Mouse (Mus musculus): Measurements from ENCODE around the gene Serpinb2. TPM values are rescaled to one million over a fixed set of nuclear protein-coding genes. Genes with fewer than 3 reads are reported as not detected.

Gene Serpinb2
- total and polyA plus RNA-seq, 3 experiments = not detected

DNA sequence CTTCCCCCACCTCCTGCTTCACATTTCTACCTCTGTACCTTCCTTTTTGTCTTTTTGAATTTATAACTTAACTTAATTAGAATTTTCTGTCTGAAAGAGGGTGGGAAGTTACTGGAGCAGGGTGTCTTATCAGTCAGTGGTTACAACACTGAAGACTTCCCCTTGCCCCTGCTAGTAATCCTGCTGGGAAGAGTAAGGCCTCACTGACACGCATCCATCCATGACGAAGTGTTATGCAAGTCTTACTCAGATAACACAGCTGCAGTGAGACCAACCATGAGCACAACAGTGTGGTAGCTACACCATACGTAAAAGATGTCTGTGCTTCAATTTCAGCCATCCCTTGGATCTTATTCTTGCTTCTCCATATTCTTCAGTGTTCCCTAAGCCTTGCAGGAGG, 7.9 kb upstream of the Serpinb2 start:
- no peaks in the 10 kb centered on the region for H3K79me2 ChIP-seq (ENCODE audit: control insufficient read depth, insufficient read depth, low read length, poor library complexity)
- peaks cover 0 to 3% of the 10 kb centered on the region in 2 experiments; a peak in 2 of 4 replicates for H3K27me3 ChIP-seq (ENCODE audit: control insufficient read depth in 1 of 2, insufficient read depth in 2 of 2, low read length in 2 of 2)
- H3K9ac ChIP-seq (ENCODE audit: control insufficient read depth, low read depth, low read length, poor library complexity, severe bottlenecking) = no peak overlapping the region
- no peaks in the 10 kb centered on the region for H3K9me3 ChIP-seq (replicated peaks; ENCODE audit: insufficient read depth, low read length)
- H3K27ac ChIP-seq (ENCODE audit: control insufficient read depth, low read depth, low read length) = no peak overlapping the region
- no peaks in the 10 kb centered on the region for H3K36me3 ChIP-seq (ENCODE audit: control insufficient read depth in 1 of 2, insufficient read depth in 2 of 2, low read length in 2 of 2)
- H3K4me1 ChIP-seq (ENCODE audit: control insufficient read depth in 1 of 2, insufficient read depth in 2 of 2, low read length in 2 of 2) = no peaks in the 10 kb centered on the region
- no peak overlapping the region for H3K4me3 ChIP-seq (ENCODE audit: control insufficient read depth in 1 of 2, insufficient read depth in 1 of 2, low read depth in 2 of 2, low read length in 2 of 2)
- peak; percentile 14 for DNase-seq (ENCODE audit: low read depth, low spot score)
- no peak for TF ChIP-seq ZNF384 (IDR thresholded peaks at IDR 0.05; ENCODE audit: low read depth, low read length)
- TF ChIP-seq MAFK (IDR thresholded peaks at IDR 0.05; ENCODE audit: borderline replicate concordance, low read depth, low read length) = no peak
- TF ChIP-seq ZMIZ1 (IDR thresholded peaks at IDR 0.05; ENCODE audit: low read depth, low read length) = no peak
- TF ChIP-seq MYC (IDR thresholded peaks at IDR 0.05; ENCODE audit: low read depth, low read length) = no peak
- TF ChIP-seq POLR2AphosphoS5 (IDR thresholded peaks at IDR 0.05; ENCODE audit: borderline replicate concordance, low read depth, low read length) = no peak
- no peak for TF ChIP-seq USF2 (IDR thresholded peaks at IDR 0.05; ENCODE audit: borderline replicate concordance in 1 of 2, insufficient read depth in 1 of 2, low read depth in 1 of 2, low read length in 2 of 2)
- no peak for TF ChIP-seq CTCF (IDR thresholded peaks at IDR 0.05 in 2 of 3, conservative IDR thresholded peaks at IDR 0.05 in 1 of 3; ENCODE audit: control insufficient read depth in 1 of 3, insufficient read depth in 1 of 3, low read depth in 2 of 3, low read length in 3 of 3, poor library complexity in 1 of 3, severe bottlenecking in 1 of 3)
- no peak for TF ChIP-seq NELFE (IDR thresholded peaks at IDR 0.05; ENCODE audit: low read depth, low read length)
- TF ChIP-seq USF1 (IDR thresholded peaks at IDR 0.05; ENCODE audit: low read depth, low read length) = no peak
- TF ChIP-seq ZC3H11A (IDR thresholded peaks at IDR 0.05; ENCODE audit: low read depth, low read length) = no peak
- TF ChIP-seq NRF1 (IDR thresholded peaks at IDR 0.05; ENCODE audit: insufficient read depth, low read depth, low read length, poor library complexity, severe bottlenecking) = no peak
- TF ChIP-seq TCF12 (IDR thresholded peaks at IDR 0.05; ENCODE audit: low read depth, low read length) = no peak
- TF ChIP-seq SIN3A (IDR thresholded peaks at IDR 0.05; ENCODE audit: low read length) = no peak
- no peak for TF ChIP-seq POLR2A (IDR thresholded peaks at IDR 0.05; ENCODE audit: control insufficient read depth in 1 of 2, insufficient read depth in 1 of 2, low read depth in 1 of 2, low read length in 2 of 2, poor library complexity in 1 of 2)
- no peak for TF ChIP-seq CHD2 (IDR thresholded peaks at IDR 0.05; ENCODE audit: low read length)
- TF ChIP-seq JUND (IDR thresholded peaks at IDR 0.05; ENCODE audit: low read depth, low read length) = no peak
- TF ChIP-seq HCFC1 (IDR thresholded peaks at IDR 0.05; ENCODE audit: low read depth, low read length) = no peak
- no peak for TF ChIP-seq ELF1 (IDR thresholded peaks at IDR 0.05; ENCODE audit: low read depth, low read length)
- TF ChIP-seq MAX (IDR thresholded peaks at IDR 0.05; ENCODE audit: low read length) = no peak
- TF ChIP-seq ETS1 (IDR thresholded peaks at IDR 0.05; ENCODE audit: low read depth, low read length) = no peak

- no peaks in the 10 kb centered on the region for H3K9me3 ChIP-seq (replicated peaks; ENCODE audit: insufficient read depth, low read length)
- no peak for TF ChIP-seq RCOR1 (IDR thresholded peaks at IDR 0.05; ENCODE audit: low read depth, low read length)
- no peak for TF ChIP-seq UBTF (IDR thresholded peaks at IDR 0.05; ENCODE audit: borderline replicate concordance, insufficient read depth, low read depth, low read length)
- no peak for TF ChIP-seq TCF12 (IDR thresholded peaks at IDR 0.05; ENCODE audit: low read depth, low read length)
- no peak for TF ChIP-seq SMC3 (IDR thresholded peaks at IDR 0.05; ENCODE audit: low read depth, low read length)
- no peak for TF ChIP-seq POLR2AphosphoS5 (IDR thresholded peaks at IDR 0.05; ENCODE audit: borderline replicate concordance, low read depth, low read length)
- TF ChIP-seq TBP (IDR thresholded peaks at IDR 0.05; ENCODE audit: low read depth, low read length) = no peak
- no peak for TF ChIP-seq USF2 (IDR thresholded peaks at IDR 0.05; ENCODE audit: borderline replicate concordance in 1 of 2, insufficient read depth in 1 of 2, low read depth in 1 of 2, low read length in 2 of 2)
- TF ChIP-seq E2F4 (IDR thresholded peaks at IDR 0.05; ENCODE audit: borderline replicate concordance, low read depth, low read length) = no peak
- TF ChIP-seq CHD2 (IDR thresholded peaks at IDR 0.05; ENCODE audit: low read length) = no peak
- no peak for TF ChIP-seq RAD21 (IDR thresholded peaks at IDR 0.05; ENCODE audit: low read depth, low read length)
- no peak for TF ChIP-seq SIN3A (IDR thresholded peaks at IDR 0.05; ENCODE audit: low read length)
- TF ChIP-seq MAZ (IDR thresholded peaks at IDR 0.05; ENCODE audit: low read depth, low read length) = no peak
- TF ChIP-seq ZNF384 (IDR thresholded peaks at IDR 0.05; ENCODE audit: low read depth, low read length) = no peak
- H3K4me1 ChIP-seq (ENCODE audit: control insufficient read depth in 1 of 2, insufficient read depth in 2 of 2, low read length in 2 of 2) = no peaks in the 10 kb centered on the region; a peak in 1 of 4 replicates
- H3K9ac ChIP-seq (ENCODE audit: control insufficient read depth, low read depth, low read length, poor library complexity, severe bottlenecking) = no peak overlapping the region
- no peak for DNase-seq (ENCODE audit: low read depth, low spot score)
- no peak overlapping the region for H3K4me3 ChIP-seq (ENCODE audit: control insufficient read depth in 1 of 2, insufficient read depth in 1 of 2, low read depth in 2 of 2, low read length in 2 of 2)
- no peaks in the 10 kb centered on the region; a peak in 1 of 4 replicates for H3K36me3 ChIP-seq (ENCODE audit: control insufficient read depth in 1 of 2, insufficient read depth in 2 of 2, low read length in 2 of 2)
- H3K79me2 ChIP-seq (ENCODE audit: control insufficient read depth, insufficient read depth, low read length, poor library complexity) = no peaks in the 10 kb centered on the region
- H3K27ac ChIP-seq (ENCODE audit: control insufficient read depth, low read depth, low read length) = no peak overlapping the region
- H3K27me3 ChIP-seq (ENCODE audit: control insufficient read depth in 1 of 2, insufficient read depth in 2 of 2, low read length in 2 of 2) = peaks cover 0 to 1% of the 10 kb centered on the region in 2 experiments; a peak in 1 of 4 replicates
These were observed 5.2 kb upstream of the Serpinb2 start for GRCm38 (mm10) chr1:107505898-107506562.
